Mouse (Mus musculus): ENCODE data around the gene Nrxn3. TPM values are rescaled to one million over a fixed set of nuclear protein-coding genes. Genes with fewer than 3 reads are reported as not detected.

Nrxn3 gene
- polyA plus RNA-seq, 1 experiment from 2014 or later: 102 TPM

DNA sequence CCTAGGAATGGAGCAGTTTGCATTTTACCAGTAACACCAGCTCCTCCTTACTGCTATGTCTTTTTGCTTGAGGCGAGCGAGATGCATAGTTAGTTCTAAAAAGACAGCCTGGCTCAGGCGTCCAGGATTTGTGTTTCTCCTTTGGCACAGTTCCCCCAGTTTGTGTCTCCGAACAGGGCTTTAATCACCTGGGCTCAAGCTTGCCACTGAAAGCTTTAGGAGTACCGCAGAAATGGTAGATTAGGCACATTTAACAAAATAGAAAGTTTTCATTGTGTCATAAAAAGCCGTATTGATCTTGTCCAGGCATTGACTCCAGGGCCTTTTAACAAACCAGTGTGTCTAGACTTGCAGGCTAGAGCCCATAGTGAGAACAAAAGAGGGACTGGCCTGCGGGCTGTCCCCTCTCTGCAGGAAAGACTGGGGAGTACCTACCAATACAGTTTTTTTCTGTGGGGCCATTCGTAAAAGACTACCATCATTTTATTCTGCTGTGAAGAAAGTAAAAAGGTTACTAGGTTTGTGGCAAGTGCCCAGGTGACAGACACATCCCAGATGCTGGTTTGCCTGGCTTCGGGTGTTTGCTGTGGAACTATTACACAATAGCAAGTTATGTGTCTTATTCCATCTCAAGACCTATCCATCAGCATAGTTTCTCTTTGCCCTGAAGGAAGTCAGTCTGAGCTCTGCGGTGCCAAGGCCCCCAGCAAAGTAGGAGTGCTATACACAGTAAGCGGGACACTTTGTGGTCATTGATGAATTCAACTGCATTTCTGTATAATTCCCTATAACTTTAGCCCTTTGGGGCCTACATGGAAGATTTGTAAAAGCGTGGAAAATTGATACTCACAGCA lies 451.9 kb downstream of the Nrxn3 start:
- H3K9ac ChIP-seq (replicated peaks; ENCODE audit: low read length): no peak overlapping the region
- H3K4me3 ChIP-seq (replicated peaks; ENCODE audit: low read depth, low read length): no peak overlapping the region
- no peaks in the 10 kb centered on the region for H3K9me3 ChIP-seq (ENCODE audit: control insufficient read depth, low read length)
- ATAC-seq (ENCODE audit: low FRiP score, low TSS enrichment) (no peak), DNase-seq (no peak)
- no peaks in the 10 kb centered on the region for H3K27me3 ChIP-seq (ENCODE audit: control insufficient read depth, insufficient read depth, low read length)
- no peaks in the 10 kb centered on the region for H3K36me3 ChIP-seq (ENCODE audit: control insufficient read depth, insufficient read depth, low read length)
- no peak overlapping the region for H3K4me2 ChIP-seq (ENCODE audit: low read length)
- 27% methylated on average over 12 of the region's 12 CpGs for WGBS
- H3K27ac ChIP-seq (replicated peaks; ENCODE audit: low read depth, low read length): 0 out of 2 replicates have a peak overlapping the region, but pooled peaks have one; percentile 41
- peaks cover 10% of the 10 kb centered on the region for H3K4me1 ChIP-seq (ENCODE audit: control insufficient read depth, insufficient read depth, low read length)

DNA sequence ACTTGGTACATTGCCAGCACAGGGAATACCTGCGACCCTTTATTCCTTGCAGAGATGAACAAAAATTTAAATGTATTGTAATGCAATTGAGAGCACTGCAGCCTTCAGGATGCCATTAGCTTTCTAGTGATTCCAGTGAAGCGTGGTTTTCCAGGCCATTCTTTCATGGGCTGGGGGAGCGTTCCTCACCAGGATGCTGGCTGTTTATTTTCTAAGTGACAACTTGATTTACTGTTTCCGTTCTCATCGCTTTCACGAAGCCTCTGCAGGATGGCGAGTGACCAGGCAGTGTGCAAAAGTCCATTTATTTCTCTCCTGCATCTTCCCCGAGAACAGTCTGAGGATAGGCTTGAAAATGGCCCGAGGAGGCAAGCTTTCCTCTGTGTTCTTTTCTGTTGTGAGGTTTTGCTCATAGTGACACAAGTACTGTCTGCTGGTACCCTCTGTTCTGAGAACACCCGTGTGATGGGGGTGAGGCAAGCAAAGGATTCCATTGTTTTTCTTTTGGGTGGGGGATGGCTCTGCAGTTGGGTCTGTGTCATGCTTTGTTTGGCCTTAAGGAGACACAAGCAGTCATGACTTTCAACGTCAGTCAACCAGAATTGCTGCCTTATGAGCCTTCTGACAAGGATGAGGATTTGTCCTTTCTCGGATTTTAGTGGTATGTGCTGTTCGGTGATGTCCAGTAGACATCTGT lies 457.4 kb downstream of the Nrxn3 start:
- H3K36me3 ChIP-seq (ENCODE audit: control insufficient read depth, insufficient read depth, low read length): no peaks in the 10 kb centered on the region
- WGBS: 61% methylated on average over 13 of the region's 13 CpGs
- ATAC-seq (ENCODE audit: low FRiP score, low TSS enrichment) (no peak), DNase-seq (no peak)
- H3K4me2 ChIP-seq (ENCODE audit: low read length): no peak overlapping the region
- peaks cover 16% of the 10 kb centered on the region; the same call in 1 of the 2 replicates for H3K4me1 ChIP-seq (ENCODE audit: control insufficient read depth, insufficient read depth, low read length)
- H3K9ac ChIP-seq (replicated peaks; ENCODE audit: low read length): no peak overlapping the region
- no peaks in the 10 kb centered on the region for H3K9me3 ChIP-seq (ENCODE audit: control insufficient read depth, low read length)
- H3K4me3 ChIP-seq (replicated peaks; ENCODE audit: low read depth, low read length): no peak overlapping the region
- no peak overlapping the region; the same call in 1 of the 2 replicates for H3K27ac ChIP-seq (replicated peaks; ENCODE audit: low read depth, low read length)
- H3K27me3 ChIP-seq (ENCODE audit: control insufficient read depth, insufficient read depth, low read length): no peaks in the 10 kb centered on the region

DNA sequence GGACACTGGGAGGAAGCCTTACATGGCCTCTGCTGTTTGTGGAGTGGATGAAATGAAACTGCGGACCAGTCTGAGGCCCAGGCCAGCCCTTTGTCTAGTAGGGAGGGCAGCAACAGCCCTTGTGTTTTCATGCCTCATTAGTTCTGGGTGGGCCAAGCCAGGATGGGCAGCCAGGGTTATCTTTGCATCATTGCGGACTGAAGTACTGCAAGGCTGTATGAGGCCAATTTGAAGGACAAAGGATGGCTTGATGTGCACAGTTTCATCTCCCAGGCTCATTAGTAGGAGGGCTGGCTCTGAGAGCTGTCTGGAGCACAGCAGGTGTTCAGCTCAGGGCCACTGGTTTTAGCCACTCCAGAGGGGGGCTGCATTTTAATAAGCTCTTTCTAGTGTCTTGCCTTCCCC lies 458.5 kb downstream of the Nrxn3 start:
- no peak overlapping the region for H3K4me3 ChIP-seq (replicated peaks; ENCODE audit: low read depth, low read length)
- no peak overlapping the region for H3K4me2 ChIP-seq (ENCODE audit: low read length)
- H3K4me1 ChIP-seq (ENCODE audit: control insufficient read depth, insufficient read depth, low read length): peaks cover 16% of the 10 kb centered on the region; the same call in 1 of the 2 replicates
- H3K9me3 ChIP-seq (ENCODE audit: control insufficient read depth, low read length): no peaks in the 10 kb centered on the region
- ATAC-seq (ENCODE audit: low FRiP score, low TSS enrichment) (peak; percentile 55; the same call in 1 of the 2 replicates), DNase-seq (no peak)
- no peak overlapping the region for H3K9ac ChIP-seq (replicated peaks; ENCODE audit: low read length)
- WGBS: 10% methylated on average over 2 of the region's 2 CpGs
- H3K36me3 ChIP-seq (ENCODE audit: control insufficient read depth, insufficient read depth, low read length): no peaks in the 10 kb centered on the region
- no peaks in the 10 kb centered on the region for H3K27me3 ChIP-seq (ENCODE audit: control insufficient read depth, insufficient read depth, low read length)
- peak overlapping the region; percentile 38; the same call in 1 of the 2 replicates for H3K27ac ChIP-seq (replicated peaks; ENCODE audit: low read depth, low read length)

DNA sequence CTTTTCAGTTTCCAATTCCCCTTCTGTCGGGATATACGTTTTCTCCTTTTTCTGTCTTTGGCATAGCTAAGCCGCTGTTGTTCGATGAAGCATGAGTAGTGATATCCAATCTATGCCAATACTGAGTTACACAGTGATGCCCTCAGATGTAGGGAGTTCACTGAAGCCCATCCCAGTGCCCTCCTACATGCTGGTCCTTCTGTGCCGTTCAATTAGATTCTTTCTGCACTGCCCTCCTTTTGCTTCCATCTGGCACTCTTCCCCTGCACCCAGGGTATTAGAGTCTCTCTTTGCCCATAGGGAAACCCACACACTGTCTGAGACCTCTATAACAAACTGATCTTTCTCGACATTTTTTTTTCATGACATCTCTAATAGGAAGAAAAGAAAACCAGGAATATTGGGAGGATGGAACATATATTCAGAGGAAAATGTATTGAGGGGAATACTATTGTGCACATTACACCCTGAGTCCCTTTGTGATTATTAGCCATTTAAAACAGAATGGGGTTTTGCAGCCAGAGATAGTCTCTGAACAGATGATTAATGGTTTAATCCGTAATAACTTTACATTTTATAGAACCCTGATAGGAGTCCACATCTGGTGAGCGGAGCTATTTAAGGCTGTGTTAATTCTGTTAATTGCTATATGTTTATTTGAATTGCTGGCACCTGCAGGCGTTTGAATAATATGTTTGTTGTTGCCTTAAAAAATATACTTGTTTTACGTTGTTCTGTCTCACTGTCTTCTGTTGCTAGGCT lies 476.3 kb downstream of the Nrxn3 start:
- DNase-seq (no peak), ATAC-seq (ENCODE audit: low FRiP score, low TSS enrichment) (no peak)
- Histone ChIP-seq H3K9ac (replicated peaks; ENCODE audit: low read length) (no peak overlapping the region), H3K4me3 (replicated peaks; ENCODE audit: low read depth, low read length) (no peak overlapping the region), H3K4me2 (ENCODE audit: low read length) (no peak overlapping the region), H3K4me1 (ENCODE audit: control insufficient read depth, insufficient read depth, low read length) (no peaks in the 10 kb centered on the region), H3K36me3 (ENCODE audit: control insufficient read depth, insufficient read depth, low read length) (no peaks in the 10 kb centered on the region), H3K9me3 (ENCODE audit: control insufficient read depth, low read length) (no peaks in the 10 kb centered on the region), H3K27ac (replicated peaks; ENCODE audit: low read depth, low read length) (no peak overlapping the region), H3K27me3 (ENCODE audit: control insufficient read depth, insufficient read depth, low read length) (no peaks in the 10 kb centered on the region)
- WGBS: 84% methylated on average over 10 of the region's 10 CpGs

DNA sequence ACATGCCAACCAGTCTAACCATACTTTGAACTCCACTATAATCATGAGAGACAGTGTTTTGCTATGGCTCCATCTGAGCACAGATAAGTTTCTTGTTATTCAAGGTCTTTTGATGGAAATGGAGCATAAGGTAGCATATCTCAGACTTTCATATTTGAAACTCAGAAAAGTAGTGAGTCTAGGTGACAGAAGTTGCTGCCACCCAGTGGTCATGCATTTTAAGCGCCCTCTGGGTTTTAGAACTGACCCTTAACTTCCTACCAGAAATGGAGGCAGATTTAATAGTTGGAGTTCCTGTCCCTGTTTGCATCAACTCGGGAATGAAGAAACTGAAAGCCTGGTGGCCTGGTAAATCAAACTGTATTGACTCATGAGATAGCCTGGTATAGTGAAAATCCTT lies 488.9 kb downstream of the Nrxn3 start:
- 45% methylated on average over 2 of the region's 2 CpGs for WGBS

DNA sequence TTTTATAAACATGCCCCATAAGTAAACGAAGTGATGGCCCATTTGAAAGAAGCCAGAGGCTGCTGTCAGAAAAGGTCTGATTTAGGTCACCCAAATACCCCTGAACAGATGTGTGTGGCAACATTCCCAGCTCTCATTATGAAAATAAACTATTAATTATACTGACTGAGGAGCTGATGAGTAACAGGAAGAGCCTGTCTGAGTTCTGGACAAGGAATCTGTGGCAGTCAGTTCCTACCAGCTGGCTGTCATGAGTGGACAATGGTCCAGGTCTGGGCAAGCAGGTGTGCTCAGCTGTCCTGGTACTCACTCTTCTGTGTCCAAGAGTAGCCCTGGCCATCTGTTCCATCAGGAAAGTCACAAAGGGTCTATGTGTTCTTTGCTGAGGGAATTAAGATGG lies 517.1 kb downstream of the Nrxn3 start:
- Histone ChIP-seq H3K9ac (replicated peaks; ENCODE audit: low read length) (no peak overlapping the region), H3K4me3 (replicated peaks; ENCODE audit: low read depth, low read length) (no peak overlapping the region), H3K4me1 (ENCODE audit: control insufficient read depth, insufficient read depth, low read length) (no peaks in the 10 kb centered on the region), H3K27me3 (ENCODE audit: control insufficient read depth, insufficient read depth, low read length) (no peaks in the 10 kb centered on the region), H3K36me3 (ENCODE audit: control insufficient read depth, insufficient read depth, low read length) (no peaks in the 10 kb centered on the region), H3K4me2 (ENCODE audit: low read length) (no peak overlapping the region), H3K9me3 (ENCODE audit: control insufficient read depth, low read length) (no peaks in the 10 kb centered on the region), H3K27ac (replicated peaks; ENCODE audit: low read depth, low read length) (no peak overlapping the region)
- DNase-seq: no peak
- 59% methylated on average over 1 of the region's 1 CpGs for WGBS
- no peak for ATAC-seq (ENCODE audit: low FRiP score, low TSS enrichment)

More for the DNA sequence above, 488.9 kb downstream of the Nrxn3 start:
- no peak overlapping the region for H3K4me2 ChIP-seq (ENCODE audit: low read length)
- H3K9ac ChIP-seq (replicated peaks; ENCODE audit: low read length): no peak overlapping the region
- DNase-seq: no peak
- H3K4me1 ChIP-seq (ENCODE audit: control insufficient read depth, insufficient read depth, low read length): no peaks in the 10 kb centered on the region
- no peaks in the 10 kb centered on the region for H3K36me3 ChIP-seq (ENCODE audit: control insufficient read depth, insufficient read depth, low read length)
- ATAC-seq (ENCODE audit: low FRiP score, low TSS enrichment): no peak
- H3K27ac ChIP-seq (replicated peaks; ENCODE audit: low read depth, low read length): no peak overlapping the region
- H3K4me3 ChIP-seq (replicated peaks; ENCODE audit: low read depth, low read length): no peak overlapping the region
- no peaks in the 10 kb centered on the region for H3K27me3 ChIP-seq (ENCODE audit: control insufficient read depth, insufficient read depth, low read length)
- H3K9me3 ChIP-seq (ENCODE audit: control insufficient read depth, low read length): no peaks in the 10 kb centered on the region

DNA sequence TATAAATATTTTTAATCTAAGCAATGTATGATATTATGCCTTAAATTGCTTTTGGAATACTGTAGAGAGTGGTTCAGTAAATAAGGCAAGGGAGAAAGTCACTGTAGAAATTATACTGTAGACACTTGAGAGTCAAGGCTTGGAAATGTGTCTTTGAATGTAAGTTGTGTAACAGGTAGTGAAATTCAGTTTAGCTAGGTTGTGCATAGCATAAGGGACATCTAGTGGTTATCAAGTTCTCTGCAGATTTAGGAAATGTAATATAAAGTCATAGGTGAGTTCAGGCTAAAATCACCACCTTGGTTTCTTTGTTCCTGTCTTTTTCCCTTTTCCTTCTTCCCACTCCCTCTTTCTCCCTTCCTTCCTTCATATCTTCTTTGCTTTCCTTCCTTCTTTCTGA lies 518.9 kb downstream of the Nrxn3 start:
- ATAC-seq (ENCODE audit: low FRiP score, low TSS enrichment) (no peak), DNase-seq (peak; percentile 48)
- Histone ChIP-seq H3K36me3 (ENCODE audit: control insufficient read depth, insufficient read depth, low read length) (no peaks in the 10 kb centered on the region), H3K9me3 (ENCODE audit: control insufficient read depth, low read length) (no peaks in the 10 kb centered on the region), H3K4me1 (ENCODE audit: control insufficient read depth, insufficient read depth, low read length) (no peaks in the 10 kb centered on the region), H3K4me2 (ENCODE audit: low read length) (no peak overlapping the region), H3K27me3 (ENCODE audit: control insufficient read depth, insufficient read depth, low read length) (no peaks in the 10 kb centered on the region), H3K27ac (replicated peaks; ENCODE audit: low read depth, low read length) (no peak overlapping the region), H3K4me3 (replicated peaks; ENCODE audit: low read depth, low read length) (no peak overlapping the region), H3K9ac (replicated peaks; ENCODE audit: low read length) (no peak overlapping the region)

DNA sequence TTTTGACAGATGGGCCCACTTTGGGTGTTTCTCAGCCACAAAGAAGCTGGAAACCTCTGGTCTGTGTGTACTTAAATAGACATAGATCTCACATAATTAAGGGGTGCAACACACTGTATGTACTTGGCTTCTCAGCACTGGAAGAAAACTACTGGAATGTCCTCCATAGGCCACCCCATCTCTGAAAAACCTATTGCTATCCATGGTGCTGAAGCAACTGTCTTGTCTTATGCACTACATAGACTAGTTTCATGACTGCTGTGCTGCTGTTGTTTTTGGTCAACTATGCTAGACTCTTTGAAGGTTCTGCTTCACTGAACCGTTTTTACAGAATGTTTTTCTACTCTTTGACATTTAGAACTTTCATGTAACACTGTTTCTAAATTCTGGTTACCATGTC lies 519.8 kb downstream of the Nrxn3 start:
- Histone ChIP-seq H3K9me3 (ENCODE audit: control insufficient read depth, low read length) (no peaks in the 10 kb centered on the region), H3K4me1 (ENCODE audit: control insufficient read depth, insufficient read depth, low read length) (no peaks in the 10 kb centered on the region), H3K36me3 (ENCODE audit: control insufficient read depth, insufficient read depth, low read length) (no peaks in the 10 kb centered on the region), H3K4me3 (replicated peaks; ENCODE audit: low read depth, low read length) (no peak overlapping the region), H3K27me3 (ENCODE audit: control insufficient read depth, insufficient read depth, low read length) (no peaks in the 10 kb centered on the region), H3K9ac (replicated peaks; ENCODE audit: low read length) (no peak overlapping the region), H3K27ac (replicated peaks; ENCODE audit: low read depth, low read length) (no peak overlapping the region), H3K4me2 (ENCODE audit: low read length) (no peak overlapping the region)
- 53% methylated on average over 1 of the region's 1 CpGs for WGBS
- ATAC-seq (ENCODE audit: low FRiP score, low TSS enrichment) (no peak), DNase-seq (no peak)

All from midbrain, embryonic 14.5 days (tissue).